Mouse (Mus musculus) G1E (cell line): ENCODE data around the gene Trim9. TPM values are rescaled to one million over a fixed set of nuclear protein-coding genes. Genes with fewer than 3 reads are reported as not detected.

ENCODE experiments used
- ATAC-seq: 2 replicates; pipeline ENCODE4 v1.8.0; 2016; ENCODE audit warnings: mild to moderate bottlenecking; ENCODE audit not compliant: insufficient number of reproducible peaks, poor library complexity, low FRiP score, severe bottlenecking; ENCODE audit errors: extremely low read depth
- DNase-seq: peaks from one replicate; pipeline ENCODE4 v3.0.0; 2012; ENCODE audit warnings: low spot score
- H3K27me3 ChIP-seq: 2 replicates; pipeline ENCODE4 v1.6.1; 2012; ENCODE audit warnings: mild to moderate bottlenecking, low read length, inconsistent platforms; ENCODE audit not compliant: insufficient read depth
- H3K36me3 ChIP-seq: replicated peaks from 2 replicates; pipeline ENCODE3; 2012; ENCODE audit warnings: mild to moderate bottlenecking, inconsistent platforms
- H3K4me1 ChIP-seq: 2 replicates; pipeline ENCODE4 v1.6.1; 2012; ENCODE audit warnings: low read depth, low read length, inconsistent platforms, mixed read lengths; ENCODE audit not compliant: insufficient read depth
- H3K4me3 ChIP-seq: 2 replicates; pipeline ENCODE4 v1.5.1; 2012; ENCODE audit warnings: low read depth, mild to moderate bottlenecking, inconsistent platforms, low read length, moderate library complexity, mixed read lengths
- H3K9me3 ChIP-seq: replicated peaks from 2 replicates; pipeline ENCODE4 v1.6.1; 2012; ENCODE audit warnings: inconsistent platforms
- CTCF ChIP-seq: IDR thresholded peaks from 2 replicates; pipeline ENCODE4 v1.5.1; 2012; ENCODE audit warnings: low read depth, low read length, inconsistent platforms, mixed read lengths
- GATA1 ChIP-seq: IDR thresholded peaks from 2 replicates; pipeline ENCODE4 v1.6.1; 2012; ENCODE audit warnings: borderline replicate concordance, low read length, inconsistent platforms, mixed read lengths
- GATA2 ChIP-seq: IDR thresholded peaks from 2 replicates; pipeline ENCODE4 v1.6.1; 2012; ENCODE audit warnings: low read depth, low read length, inconsistent platforms, borderline replicate concordance
- POLR2AphosphoS5 ChIP-seq: IDR thresholded peaks from 2 replicates; pipeline ENCODE4 v1.6.1; 2012; ENCODE audit warnings: low read depth, low read length, inconsistent platforms; ENCODE audit not compliant: insufficient replicate concordance
- TAL1 ChIP-seq: conservative IDR thresholded peaks from 2 replicates; pipeline ENCODE4 v1.6.1; 2012; ENCODE audit warnings: low read depth, low read length, inconsistent platforms, mixed read lengths
- polyA plus RNA-seq: library from polyadenylated mRNA; stranded (reverse); fragments of >175 nt; gene quantifications from 2 replicates; pipeline ENCODE4 v1.2.3, GENCODE M21; 2012
- total RNA-seq, 2 experiments: library from RNA; stranded (forward) in 1 of 2; stranded (reverse) in 1 of 2; fragments of 200-1000 nt in 1 of 2; fragments of >200 nt in 1 of 2; fragmentation: Nextera tagmentation in 1 of 2; gene quantifications; 2 replicates each; pipeline ENCODE4 v1.2.3; 2014 to 2017

Trim9 gene
- total and polyA plus RNA-seq, 3 experiments: 1.1 TPM; not detected in 2

DNA sequence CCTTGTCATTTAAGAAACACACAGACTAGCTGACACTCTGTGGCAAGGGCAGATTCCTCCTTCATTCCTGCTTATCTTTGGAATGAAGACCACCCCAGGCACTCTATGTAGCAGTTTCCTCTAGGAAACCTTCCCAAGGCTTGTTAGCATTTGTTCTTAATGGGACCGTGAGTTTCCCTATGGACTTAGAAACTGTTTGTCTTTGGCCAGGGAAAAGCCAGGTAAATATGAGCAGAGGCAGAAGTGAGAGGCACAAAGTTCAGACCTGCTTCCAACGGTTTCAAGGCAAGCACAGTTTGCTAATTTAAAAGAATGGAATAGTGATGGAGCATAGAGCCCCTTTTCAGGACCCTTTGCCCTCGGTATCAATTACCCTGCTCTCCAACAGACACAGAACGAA, 124.1 kb downstream of the Trim9 start:
- no peaks in the 10 kb centered on the region for H3K4me1 ChIP-seq
- no peak for DNase-seq
- TF ChIP-seq CTCF (no peak), GATA2 (no peak), GATA1 (no peak), POLR2AphosphoS5 (no peak), TAL1 (no peak)
- no peaks in the 10 kb centered on the region for H3K36me3 ChIP-seq
- H3K27me3 ChIP-seq: peaks cover 19% of the 10 kb centered on the region
- H3K9me3 ChIP-seq: no peaks in the 10 kb centered on the region
- ATAC-seq: no peak
- H3K4me3 ChIP-seq: no peak overlapping the region

DNA sequence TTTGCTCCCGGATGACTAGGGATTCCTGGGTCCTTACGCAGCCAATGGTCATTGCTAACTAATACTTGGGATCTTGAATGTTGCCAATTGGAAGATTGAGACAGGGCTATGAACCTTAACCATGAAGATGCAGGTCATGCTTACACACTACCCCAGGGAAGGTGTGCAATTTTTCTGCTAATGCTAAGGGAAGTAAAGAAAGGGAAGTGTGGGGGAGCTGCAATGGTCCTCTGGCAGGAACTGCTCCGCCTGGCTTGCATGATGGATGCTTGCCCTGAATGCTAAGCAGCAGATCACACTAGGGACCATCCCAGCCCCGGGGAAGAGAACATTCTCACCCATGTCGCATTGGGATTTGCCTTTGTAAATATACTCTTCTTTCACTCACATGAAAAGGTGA, 126.0 kb downstream of the Trim9 start:
- Histone ChIP-seq H3K9me3 (no peaks in the 10 kb centered on the region), H3K36me3 (no peaks in the 10 kb centered on the region), H3K4me1 (no peaks in the 10 kb centered on the region), H3K27me3 (peaks cover 11% of the 10 kb centered on the region), H3K4me3 (no peak overlapping the region)
- DNase-seq: no peak
- TF ChIP-seq GATA1: no peak
- ATAC-seq: no peak

DNA sequence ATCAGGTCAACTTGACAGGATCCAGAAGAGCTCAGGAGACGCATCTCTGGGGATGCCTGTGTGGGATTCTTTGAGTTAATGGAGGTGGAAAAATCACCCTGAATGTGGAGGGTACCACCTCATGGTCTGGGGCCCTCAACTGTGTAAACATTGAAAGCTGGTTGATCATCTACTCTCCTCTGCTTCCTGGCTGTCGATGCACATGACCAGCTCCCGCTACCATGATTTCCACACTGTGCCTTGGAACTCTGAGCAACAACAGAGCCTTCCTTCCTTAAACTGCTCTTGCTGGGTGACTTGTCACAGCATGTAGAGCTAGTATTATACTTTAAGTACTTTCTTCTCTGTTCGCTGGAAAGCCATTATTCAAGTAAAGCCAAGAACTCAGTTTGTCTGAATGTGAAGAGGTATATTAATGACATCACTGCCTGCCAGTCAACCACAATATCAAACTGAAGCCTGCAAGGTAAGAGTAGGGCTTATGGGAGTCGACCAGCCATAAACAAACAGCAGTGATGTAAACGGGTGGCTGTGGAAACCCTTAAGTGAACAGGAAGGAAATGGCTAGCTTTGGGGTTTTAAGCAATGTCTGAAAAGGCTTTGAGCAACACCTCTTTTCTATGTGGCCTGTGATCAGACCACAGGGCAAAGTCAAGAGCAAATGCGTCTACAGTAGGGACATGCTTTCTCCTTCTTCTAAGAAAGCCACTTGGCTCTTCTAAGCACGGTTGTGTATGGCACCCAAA, 128.4 kb downstream of the Trim9 start:
- DNase-seq (no peak), ATAC-seq (no peak)
- H3K27me3 ChIP-seq: peaks cover 6% of the 10 kb centered on the region
- no peaks in the 10 kb centered on the region for H3K9me3 ChIP-seq
- TF ChIP-seq POLR2AphosphoS5: no peak
- no peak for TF ChIP-seq GATA2
- TF ChIP-seq TAL1: no peak
- TF ChIP-seq GATA1: no peak
- TF ChIP-seq CTCF: no peak
- H3K36me3 ChIP-seq: no peaks in the 10 kb centered on the region
- H3K4me1 ChIP-seq: no peaks in the 10 kb centered on the region
- H3K4me3 ChIP-seq: no peak overlapping the region

DNA sequence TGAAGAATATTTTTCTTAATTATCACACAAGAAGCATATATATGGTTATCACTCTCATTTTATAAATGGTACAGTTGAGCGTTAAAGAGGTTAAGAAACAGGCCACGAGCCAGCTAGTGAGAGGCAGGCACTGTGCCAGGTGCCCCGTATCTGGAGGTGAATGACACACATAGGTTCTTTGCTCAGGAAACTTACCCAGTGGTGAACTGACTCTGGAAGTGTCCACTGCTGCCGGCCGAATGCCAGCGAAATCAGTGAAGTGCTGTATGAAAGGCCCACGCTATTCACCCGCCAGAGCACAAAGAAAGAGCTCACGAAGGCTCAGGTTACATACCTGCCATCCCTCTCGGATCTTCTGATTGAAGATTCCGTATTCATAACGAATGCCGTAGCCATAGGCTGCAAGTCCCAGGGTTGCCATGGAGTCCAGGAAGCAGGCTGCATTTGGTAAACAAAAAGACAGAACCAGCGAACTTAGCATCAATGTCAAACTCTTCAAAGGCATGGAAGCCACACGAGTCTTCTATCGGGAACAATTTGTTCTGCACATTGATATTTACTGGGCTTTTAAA, 131.1 kb downstream of the Trim9 start:
- H3K4me3 ChIP-seq: no peak overlapping the region
- TF ChIP-seq TAL1: no peak
- TF ChIP-seq GATA1: no peak
- TF ChIP-seq POLR2AphosphoS5: no peak
- no peak for TF ChIP-seq CTCF
- TF ChIP-seq GATA2: no peak
- H3K9me3 ChIP-seq: no peaks in the 10 kb centered on the region
- no peak for ATAC-seq
- DNase-seq: no peak
- no peaks in the 10 kb centered on the region for H3K36me3 ChIP-seq
- no peaks in the 10 kb centered on the region for H3K4me1 ChIP-seq
- peaks cover 10% of the 10 kb centered on the region for H3K27me3 ChIP-seq

DNA sequence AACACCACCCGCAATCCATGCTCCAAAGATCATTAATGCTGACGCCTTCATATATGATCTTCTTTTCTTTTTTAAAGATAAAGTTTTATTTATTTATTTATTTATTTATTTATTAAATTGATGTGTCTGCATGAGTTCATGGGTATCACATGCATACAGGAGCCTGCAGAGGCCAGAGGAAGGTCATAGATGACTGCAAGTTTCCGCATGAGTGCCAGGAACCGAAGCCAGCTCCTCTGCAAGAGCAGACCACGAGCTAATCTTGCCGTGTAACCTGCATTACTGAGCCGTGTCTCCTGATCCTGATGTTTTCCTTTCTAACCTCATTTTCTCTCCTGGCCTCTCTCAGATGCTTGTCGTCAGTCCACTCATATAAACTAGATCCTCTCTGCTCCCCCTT, 133.1 kb downstream of the Trim9 start:
- DNase-seq: no peak
- Histone ChIP-seq H3K27me3 (0 out of 2 replicates have a peak, but pooled peaks cover 5% of the 10 kb centered on the region), H3K36me3 (no peaks in the 10 kb centered on the region), H3K9me3 (no peaks in the 10 kb centered on the region), H3K4me1 (no peaks in the 10 kb centered on the region), H3K4me3 (no peak overlapping the region)
- no peak for TF ChIP-seq CTCF
- TF ChIP-seq GATA1: no peak
- TF ChIP-seq POLR2AphosphoS5: no peak
- no peak for TF ChIP-seq GATA2
- no peak for TF ChIP-seq TAL1
- ATAC-seq: no peak

DNA sequence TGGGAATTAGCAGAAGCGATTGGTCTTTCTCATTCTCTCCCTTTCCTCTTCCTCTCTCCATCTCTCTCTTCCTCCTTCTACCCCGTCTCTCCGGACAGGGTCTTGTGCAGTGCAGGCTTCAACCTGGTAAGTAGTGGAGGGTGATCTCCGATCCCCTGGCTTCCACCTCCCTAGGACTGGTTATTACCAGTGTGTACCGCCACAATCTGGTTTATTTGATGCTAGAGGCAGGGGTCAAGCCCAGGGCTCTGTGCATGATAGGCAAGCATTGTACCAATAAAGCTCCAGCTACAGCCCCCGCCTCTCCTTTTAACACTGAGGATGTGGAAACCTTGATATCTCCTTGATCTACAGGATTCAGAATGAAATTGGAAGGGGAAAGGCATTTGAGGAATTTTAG, 133.8 kb downstream of the Trim9 start:
- H3K4me1 ChIP-seq: no peaks in the 10 kb centered on the region
- no peaks in the 10 kb centered on the region for H3K36me3 ChIP-seq
- no peak for ATAC-seq

DNA sequence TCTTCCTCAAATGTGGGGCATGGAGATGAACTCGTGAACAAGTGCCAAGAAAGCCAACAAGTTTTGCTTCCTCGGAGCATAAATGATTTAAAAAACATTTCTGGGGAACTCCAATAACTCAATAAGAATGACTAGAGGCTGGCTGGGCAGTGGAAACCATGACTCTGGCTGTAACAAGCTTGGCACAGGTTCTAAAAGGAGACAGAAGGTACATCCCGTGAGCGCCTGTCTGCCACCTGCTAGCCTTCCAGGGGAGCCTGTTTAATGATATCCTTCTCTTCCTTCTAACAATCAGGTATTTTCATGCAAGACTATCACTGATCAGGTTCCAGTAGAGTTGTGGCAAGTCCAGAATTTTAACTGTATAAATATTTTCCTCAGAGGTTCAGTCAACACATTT, 134.9 kb downstream of the Trim9 start:
- no peak for ATAC-seq
- DNase-seq: no peak
- H3K36me3 ChIP-seq: no peaks in the 10 kb centered on the region
- no peak overlapping the region for H3K4me3 ChIP-seq
- H3K27me3 ChIP-seq: peaks cover 18% of the 10 kb centered on the region; the same call in 1 of the 2 replicates
- no peaks in the 10 kb centered on the region for H3K9me3 ChIP-seq
- no peaks in the 10 kb centered on the region for H3K4me1 ChIP-seq
- TF ChIP-seq TAL1: no peak
- no peak for TF ChIP-seq GATA1

More for the DNA sequence above, 133.8 kb downstream of the Trim9 start:
- H3K9me3 ChIP-seq: no peaks in the 10 kb centered on the region
- TF ChIP-seq GATA2: no peak
- H3K27me3 ChIP-seq: peaks cover 7% of the 10 kb centered on the region; the same call in 1 of the 2 replicates
- H3K4me3 ChIP-seq: no peak overlapping the region
- DNase-seq: no peak
